In the genomic region with DNA sequence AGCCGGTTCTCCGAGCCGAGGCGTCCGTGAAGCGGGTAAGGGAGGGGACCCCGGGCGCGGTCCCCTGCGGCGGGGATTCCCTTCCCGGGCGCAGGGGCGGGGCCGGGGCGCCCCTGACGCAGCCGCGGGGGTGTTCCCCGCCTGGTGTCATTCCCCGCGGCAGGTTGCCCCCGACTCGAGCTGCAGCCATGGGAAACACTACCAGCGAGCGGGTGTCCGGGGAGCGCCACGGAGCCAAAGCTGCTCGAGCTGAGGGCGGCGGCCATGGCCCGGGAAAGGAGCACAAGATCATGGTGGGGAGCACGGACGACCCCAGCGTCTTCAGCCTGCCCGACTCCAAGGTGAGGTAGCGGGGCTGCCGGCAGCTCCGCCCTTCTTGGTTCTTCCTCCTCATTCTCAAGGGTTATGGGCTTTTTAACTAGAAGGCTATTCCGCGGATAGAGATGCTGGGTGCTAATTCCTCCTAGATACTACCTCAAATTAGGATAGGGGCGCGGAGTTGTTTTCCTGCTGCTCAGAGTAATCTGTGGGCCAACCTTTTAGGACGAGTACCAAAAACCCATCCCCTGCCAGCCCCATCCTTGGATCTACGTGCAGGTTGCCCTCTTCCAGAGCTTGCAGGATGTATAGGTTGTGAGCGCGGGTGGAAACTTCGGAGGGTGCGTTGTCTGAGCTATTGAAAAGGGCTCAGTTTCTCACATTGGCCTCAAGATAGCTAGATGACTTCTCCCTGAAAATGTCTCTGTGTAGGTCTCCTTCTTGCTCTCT, we compare ENCODE assay signal across 8 mouse cellular contexts. TPM values are rescaled to one million over a fixed set of nuclear protein-coding genes. Genes with fewer than 3 reads are reported as not detected.
DNase-seq lines count a peak whose midpoint lies in the region; ATAC-seq and TF ChIP-seq lines count a peak whose summit lies in the region.

No protein-coding gene starts in this region.

- ATAC-seq in frontal cortex, adult (ENCODE audit: low TSS enrichment), result peak; percentile 62
- ATAC-seq in midbrain, embryonic 16.5 days, result peak; percentile 76

- no peaks in the 10 kb centered on the region for H3K27me3 ChIP-seq in testis, adult 2 months (ENCODE audit: control insufficient read depth, insufficient read depth, low read length)
- H3K27me3 ChIP-seq in erythroblast, embryonic 14.5 days (ENCODE audit: control insufficient read depth), result no peaks in the 10 kb centered on the region
- H3K27me3 ChIP-seq in limb, embryonic 10.5 days (ENCODE audit: low read depth, poor library complexity, severe bottlenecking), result no peaks in the 10 kb centered on the region
- H3K27me3 ChIP-seq in midbrain, embryonic 16.5 days (ENCODE audit: control insufficient read depth, insufficient read depth, low read depth, low read length), result no peaks in the 10 kb centered on the region

- no peak for DNase-seq in frontal cortex, postnatal 14 days (ENCODE audit: low spot score in 2 of 2)
- no peak for DNase-seq in testis, postnatal 10 days (ENCODE audit: low spot score)
- peak; percentile 33 for DNase-seq in limb, embryonic 10.5 days (ENCODE audit: low spot score)
- no peak for DNase-seq in left cerebral cortex, adult 11 months (ENCODE audit: low spot score)

- peaks cover 4% of the 10 kb centered on the region; the same call in 1 of the 2 replicates for H3K4me1 ChIP-seq in testis, adult 2 months (ENCODE audit: control insufficient read depth, insufficient read depth, low read length)
- H3K4me1 ChIP-seq in erythroblast, embryonic 14.5 days (ENCODE audit: control insufficient read depth), result peaks cover 29% of the 10 kb centered on the region
- peaks cover 18% of the 10 kb centered on the region for H3K4me1 ChIP-seq in limb, embryonic 10.5 days
- peaks cover 14% of the 10 kb centered on the region for H3K4me1 ChIP-seq in midbrain, embryonic 16.5 days (ENCODE audit: control insufficient read depth, insufficient read depth, low read length)

- no peak for TF ChIP-seq POLR2A in testis, adult 2 months (IDR thresholded peaks at IDR 0.05; ENCODE audit: control insufficient read depth, low read depth, low read length)

- H3K9me3 ChIP-seq in erythroblast, embryonic 14.5 days (ENCODE audit: control insufficient read depth, low read length), result no peaks in the 10 kb centered on the region; the same call in 1 of the 2 replicates
- H3K9me3 ChIP-seq in limb, embryonic 10.5 days (replicated peaks), result no peaks in the 10 kb centered on the region
- H3K9me3 ChIP-seq in midbrain, embryonic 16.5 days (replicated peaks; ENCODE audit: control insufficient read depth, low read length, poor library complexity, severe bottlenecking), result no peaks in the 10 kb centered on the region

- no peak for TF ChIP-seq CTCF in testis, adult 2 months (IDR thresholded peaks at IDR 0.05; ENCODE audit: control insufficient read depth, insufficient read depth, insufficient replicate concordance, low read depth, low read length)

- H3K4me3 ChIP-seq in testis, adult 2 months (ENCODE audit: control insufficient read depth, low read depth, low read length), result peak overlapping the region; percentile 98
- H3K4me3 ChIP-seq in erythroblast, embryonic 14.5 days (replicated peaks), result peak overlapping the region; percentile 91
- peak overlapping the region; percentile 79 for H3K4me3 ChIP-seq in limb, embryonic 10.5 days
- peak overlapping the region; percentile 92 for H3K4me3 ChIP-seq in midbrain, embryonic 16.5 days (ENCODE audit: low read depth, low read length)

- peak overlapping the region; percentile 59 for H3K27ac ChIP-seq in testis, adult 2 months (ENCODE audit: control insufficient read depth, insufficient read depth, low read depth, low read length)
- H3K27ac ChIP-seq in limb, embryonic 10.5 days, result peak overlapping the region; percentile 92
- H3K27ac ChIP-seq in midbrain, embryonic 16.5 days (ENCODE audit: low read length), result peak overlapping the region; percentile 83

- no peaks in the 10 kb centered on the region for H3K36me3 ChIP-seq in testis, adult 2 months (ENCODE audit: control insufficient read depth, insufficient read depth, low read length)
- peaks cover 10% of the 10 kb centered on the region for H3K36me3 ChIP-seq in erythroblast, embryonic 14.5 days (ENCODE audit: control insufficient read depth)
- H3K36me3 ChIP-seq in limb, embryonic 10.5 days, result peaks cover 12% of the 10 kb centered on the region
- peaks cover 2% of the 10 kb centered on the region; the same call in 1 of the 2 replicates for H3K36me3 ChIP-seq in midbrain, embryonic 16.5 days (ENCODE audit: control insufficient read depth, insufficient read depth, low read length)

- peak overlapping the region; percentile 85 for H3K4me2 ChIP-seq in midbrain, embryonic 16.5 days (ENCODE audit: low read length)

- peak overlapping the region; percentile 89 for H3K9ac ChIP-seq in midbrain, embryonic 16.5 days (ENCODE audit: low read depth, low read length)

- whole genome bisulfite sequencing in limb, embryonic 10.5 days, result 1% methylated on average over 47 of the region's 50 CpGs
- whole genome bisulfite sequencing in midbrain, embryonic 16.5 days, result under 1% methylated on average over 43 of the region's 50 CpGs

RNA-seq across cellular contexts. Expression of a gene that starts 0.6 kb away (rescaled TPM):
- 10.6 and 11.4 TPM in 2 replicates for polyA plus RNA-seq in testis, adult 2 months (2012; rRNA removed)
- polyA plus RNA-seq in erythroblast, embryonic 14.5 days (2012), result 0.01 TPM in 1 of 2 replicates, not detected in the other
- polyA plus RNA-seq in limb, embryonic 10.5 days (2016; fragmentation: Nextera tagmentation; extraction: Ambion mirVana), result 4.3 and 5.8 TPM in 2 replicates
- 14.7 and 16.9 TPM in 2 replicates for polyA plus RNA-seq in midbrain, embryonic 16.5 days (2015; fragmentation: Nextera tagmentation; extraction: Ambion mirVana)

RNA-seq across cellular contexts. Expression of a gene that starts 15.9 kb away (rescaled TPM):
- not detected in 2 replicates for polyA plus RNA-seq in testis, adult 2 months (2012; rRNA removed)
- not detected in 2 replicates for polyA plus RNA-seq in erythroblast, embryonic 14.5 days (2012)
- polyA plus RNA-seq in limb, embryonic 10.5 days (2016; fragmentation: Nextera tagmentation; extraction: Ambion mirVana), result not detected in 2 replicates
- polyA plus RNA-seq in midbrain, embryonic 16.5 days (2015; fragmentation: Nextera tagmentation; extraction: Ambion mirVana), result not detected in 2 replicates

RNA-seq across cellular contexts. Expression of a gene that starts 30.0 kb away (rescaled TPM):
- 0.69 and 1.3 TPM in 2 replicates for polyA plus RNA-seq in testis, adult 2 months (2012; rRNA removed)
- 0.03 TPM in 1 of 2 replicates, not detected in the other for polyA plus RNA-seq in erythroblast, embryonic 14.5 days (2012)
- polyA plus RNA-seq in limb, embryonic 10.5 days (2016; fragmentation: Nextera tagmentation; extraction: Ambion mirVana), result 0.30 and 0.73 TPM in 2 replicates
- 0.46 and 0.70 TPM in 2 replicates for polyA plus RNA-seq in midbrain, embryonic 16.5 days (2015; fragmentation: Nextera tagmentation; extraction: Ambion mirVana)

RNA-seq across cellular contexts. Expression of a gene that starts 48.6 kb away (rescaled TPM):
- 37.9 and 39.1 TPM in 2 replicates for polyA plus RNA-seq in testis, adult 2 months (2012; rRNA removed)
- polyA plus RNA-seq in erythroblast, embryonic 14.5 days (2012), result 0.50 and 0.57 TPM in 2 replicates
- 20.1 and 20.8 TPM in 2 replicates for polyA plus RNA-seq in limb, embryonic 10.5 days (2016; fragmentation: Nextera tagmentation; extraction: Ambion mirVana)
- 4.4 and 4.7 TPM in 2 replicates for polyA plus RNA-seq in midbrain, embryonic 16.5 days (2015; fragmentation: Nextera tagmentation; extraction: Ambion mirVana)
